Mouse (Mus musculus) stomach, postnatal 0 days (tissue): Measurements from ENCODE around the gene 1110017D15Rik. TPM values are rescaled to one million over a fixed set of nuclear protein-coding genes. Genes with fewer than 3 reads are reported as not detected.

ENCODE experiments used
- ATAC-seq: fragments of 200-750 bp; cut with Nextera tagmentation; 2 replicates; pipeline ENCODE4 v1.8.0; 2017; ENCODE audit not compliant: low FRiP score, low TSS enrichment
- DNase-seq: peaks from one replicate; pipeline ENCODE4 v3.0.0-alpha.2; 2016; ENCODE audit warnings: low spot score
- H3K27ac ChIP-seq: fragments of 300-500 bp; sonication (generic); replicated peaks from 2 replicates; pipeline ENCODE4 v1.5.1; 2014; ENCODE audit warnings: mild to moderate bottlenecking, control low read depth
- H3K27me3 ChIP-seq: fragments of 300-500 bp; sonication (generic); 2 replicates; pipeline ENCODE4 v1.6.1; 2014; ENCODE audit warnings: low read length; ENCODE audit not compliant: control insufficient read depth, insufficient read depth
- H3K36me3 ChIP-seq: fragments of 300-500 bp; sonication (generic); 2 replicates; pipeline ENCODE4 v1.6.1; 2014; ENCODE audit warnings: low read length, mixed read lengths; ENCODE audit not compliant: control insufficient read depth, insufficient read depth
- H3K4me1 ChIP-seq: fragments of 300-500 bp; sonication (generic); replicated peaks from 2 replicates; pipeline ENCODE4 v1.6.1; 2014; ENCODE audit warnings: antibody characterized with exemption; ENCODE audit not compliant: control insufficient read depth, insufficient read depth
- H3K4me2 ChIP-seq: fragments of 300-500 bp; sonication (generic); replicated peaks from 2 replicates; pipeline ENCODE4 v1.6.1; 2014; ENCODE audit warnings: low read depth, mild to moderate bottlenecking, control low read depth, moderate library complexity
- H3K4me3 ChIP-seq: fragments of 300-500 bp; sonication (generic); 2 replicates; pipeline ENCODE4 v1.5.1; 2014; ENCODE audit warnings: low read depth, low read length, control low read depth
- H3K9ac ChIP-seq: fragments of 300-500 bp; sonication (generic); 2 replicates; pipeline ENCODE4 v1.6.1; 2014; ENCODE audit warnings: mild to moderate bottlenecking, low read length, control low read depth, mixed read lengths
- H3K9me3 ChIP-seq: fragments of 300-500 bp; sonication (generic); 2 replicates; pipeline ENCODE4 v1.6.1; 2016; ENCODE audit warnings: low read length; ENCODE audit not compliant: control insufficient read depth
- CTCF ChIP-seq: IDR thresholded peaks from 2 replicates; pipeline ENCODE4 v1.5.1; 2016; ENCODE audit warnings: antibody characterized with exemption, low read depth, mild to moderate bottlenecking, moderate library complexity
- EP300 ChIP-seq: optimal IDR thresholded peaks from 2 replicates; pipeline ENCODE3; 2016; ENCODE audit warnings: antibody characterized with exemption
- WGBS: fragments of 180-500 bp; shearing (Covaris S2); extraction: QIAGEN DNeasy Blood & Tissue Kit; methylation state at CpG from one replicate; pipeline ENCODE4 v1.1.7; 2014; 5-methylcytosine and 5-hydroxymethylcytosine counted together
- polyA plus RNA-seq: library from polyadenylated mRNA; unstranded; fragments of >200 nt; fragmentation: Nextera tagmentation; extraction: Ambion mirVana; gene quantifications from 2 replicates; pipeline ENCODE4 v1.2.1, GENCODE M21; 2015

Gene 1110017D15Rik
- polyA plus RNA-seq, 1 experiment from 2014 or later, result 0.53 TPM

DNA sequence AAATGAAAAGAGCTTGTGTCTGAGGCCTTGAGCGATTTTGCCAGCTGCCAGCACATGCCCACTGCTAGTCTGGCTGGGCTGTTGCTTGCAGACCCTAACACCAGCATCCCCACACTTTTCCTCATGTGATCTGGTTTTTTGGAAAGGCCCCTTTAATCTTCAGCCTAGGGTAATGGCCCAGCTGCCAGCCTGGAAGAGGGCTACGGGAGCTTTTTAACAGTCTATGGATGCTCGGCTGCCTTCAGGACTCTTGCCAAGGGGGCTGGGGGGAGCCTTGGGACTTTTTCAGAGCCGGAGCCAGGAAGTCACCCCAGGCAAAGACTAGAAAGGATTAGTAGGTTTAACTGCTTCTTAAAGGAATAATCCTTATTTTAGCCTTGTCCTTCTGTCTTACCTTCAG is 3.8 kb downstream of the 1110017D15Rik start:
- H3K36me3 ChIP-seq, result no peaks in the 10 kb centered on the region
- 36% methylated on average over 4 of the region's 4 CpGs for WGBS
- no peak overlapping the region for H3K4me3 ChIP-seq
- no peak for ATAC-seq
- H3K27me3 ChIP-seq, result no peaks in the 10 kb centered on the region
- DNase-seq, result no peak
- H3K9me3 ChIP-seq, result no peaks in the 10 kb centered on the region
- no peak overlapping the region for H3K9ac ChIP-seq
- no peak overlapping the region for H3K27ac ChIP-seq
- no peaks in the 10 kb centered on the region for H3K4me1 ChIP-seq
- H3K4me2 ChIP-seq, result no peak overlapping the region
- TF ChIP-seq EP300 (no peak), CTCF (no peak)

DNA sequence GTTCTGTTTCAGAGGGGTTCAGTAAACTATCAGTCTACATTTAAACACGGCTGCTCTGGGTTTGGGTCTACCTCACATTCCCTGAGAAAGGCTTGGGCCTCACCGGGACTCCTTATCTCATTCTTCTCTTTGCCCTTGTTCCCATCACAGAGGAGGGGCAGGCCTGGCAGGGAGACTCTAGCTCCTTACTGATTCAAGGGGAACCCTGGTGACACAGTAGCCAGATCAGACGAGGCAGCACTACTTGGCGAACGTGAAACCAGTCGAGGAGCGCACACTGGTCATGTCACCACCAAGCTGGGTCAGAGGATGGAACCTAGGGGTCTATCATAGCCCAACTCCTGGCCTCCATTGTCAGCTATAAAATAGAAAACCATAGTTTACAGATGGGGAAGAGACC is 9.1 kb downstream of the 1110017D15Rik start:
- H3K36me3 ChIP-seq, result no peaks in the 10 kb centered on the region
- peaks cover 4% of the 10 kb centered on the region; the same call in 1 of the 2 replicates for H3K4me1 ChIP-seq
- ATAC-seq (no peak), DNase-seq (no peak)
- WGBS, result 63% methylated on average over 7 of the region's 7 CpGs
- TF ChIP-seq CTCF (no peak), EP300 (no peak)
- H3K27ac ChIP-seq, result no peak overlapping the region
- no peak overlapping the region for H3K4me3 ChIP-seq
- H3K27me3 ChIP-seq, result no peaks in the 10 kb centered on the region
- H3K9me3 ChIP-seq, result no peaks in the 10 kb centered on the region
- H3K9ac ChIP-seq, result no peak overlapping the region
- H3K4me2 ChIP-seq, result no peak overlapping the region

DNA sequence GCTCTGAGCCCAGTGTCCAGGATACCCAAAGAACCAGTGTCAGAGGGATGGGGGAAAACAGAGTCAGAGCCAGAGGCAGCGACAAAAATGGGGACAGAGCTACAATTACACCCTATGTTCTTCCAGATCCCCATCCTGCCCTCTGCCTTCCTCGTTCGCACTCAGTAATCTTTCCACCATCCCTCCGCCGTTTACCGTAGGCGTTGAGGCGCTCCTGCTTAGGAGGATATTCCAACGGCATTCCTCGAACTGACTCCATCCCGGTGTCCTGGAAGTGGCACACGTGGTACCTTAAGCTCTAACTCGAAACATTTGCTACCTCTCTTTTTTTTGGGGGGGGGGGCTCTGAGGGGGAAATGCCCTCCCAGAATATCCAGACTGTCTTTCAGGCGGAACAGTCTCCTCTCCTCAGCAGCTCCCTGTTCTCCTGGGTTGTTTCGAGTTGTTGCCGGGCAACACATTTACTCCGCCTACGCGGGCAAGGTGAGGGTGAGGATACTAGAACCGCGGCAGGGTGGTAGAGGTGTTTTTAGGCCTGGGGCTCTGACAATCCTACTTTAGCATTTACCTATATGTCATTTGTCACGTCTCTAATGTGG is 9.7 kb downstream of the 1110017D15Rik start:
- peak; percentile 37 for DNase-seq
- Histone ChIP-seq H3K4me3 (peak overlapping the region; percentile 47), H3K4me1 (peaks cover 4% of the 10 kb centered on the region; the same call in 1 of the 2 replicates), H3K27ac (0 out of 2 replicates have a peak overlapping the region, but pooled peaks have one; percentile 18), H3K27me3 (no peaks in the 10 kb centered on the region), H3K9ac (peak overlapping the region; percentile 45), H3K9me3 (no peaks in the 10 kb centered on the region), H3K36me3 (no peaks in the 10 kb centered on the region), H3K4me2 (peak overlapping the region; percentile 87)
- no peak for ATAC-seq
- no peak for TF ChIP-seq EP300
- no peak for TF ChIP-seq CTCF
- WGBS, result 7% methylated on average over 22 of the region's 22 CpGs

DNA sequence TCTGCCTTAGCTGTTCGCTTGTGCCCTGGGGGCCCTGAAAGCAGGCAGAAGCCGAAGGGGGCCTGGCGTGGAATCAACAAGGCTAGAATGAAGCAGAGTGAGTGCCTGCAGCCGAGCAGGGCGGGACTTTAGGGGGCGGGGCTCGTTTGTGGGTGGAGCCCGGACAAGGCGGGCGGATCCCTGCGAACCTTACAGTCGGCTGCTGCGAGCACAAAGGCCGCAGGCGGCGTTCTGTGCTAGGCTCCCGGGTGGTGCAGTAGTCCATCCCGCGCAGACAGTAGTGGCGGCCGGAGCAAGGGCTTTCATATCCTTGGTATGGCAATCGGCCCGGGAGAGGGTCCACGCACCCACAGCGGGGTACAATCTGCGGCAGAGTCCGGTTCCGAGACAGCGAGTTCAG is 10.2 kb downstream of the 1110017D15Rik start:
- TF ChIP-seq CTCF (peak; percentile 44; the same call in 1 of the 2 replicates), EP300 (no peak)
- Histone ChIP-seq H3K4me2 (peak overlapping the region; percentile 87), H3K36me3 (no peaks in the 10 kb centered on the region), H3K9me3 (no peaks in the 10 kb centered on the region), H3K4me3 (peak overlapping the region; percentile 47), H3K27me3 (no peaks in the 10 kb centered on the region), H3K9ac (peak overlapping the region; percentile 45), H3K4me1 (peaks cover 6% of the 10 kb centered on the region; the same call in 1 of the 2 replicates), H3K27ac (0 out of 2 replicates have a peak overlapping the region, but pooled peaks have one; percentile 18)
- DNase-seq, result peak; percentile 90
- WGBS, result under 1% methylated on average over 29 of the region's 29 CpGs
- ATAC-seq, result peak; percentile 67

DNA sequence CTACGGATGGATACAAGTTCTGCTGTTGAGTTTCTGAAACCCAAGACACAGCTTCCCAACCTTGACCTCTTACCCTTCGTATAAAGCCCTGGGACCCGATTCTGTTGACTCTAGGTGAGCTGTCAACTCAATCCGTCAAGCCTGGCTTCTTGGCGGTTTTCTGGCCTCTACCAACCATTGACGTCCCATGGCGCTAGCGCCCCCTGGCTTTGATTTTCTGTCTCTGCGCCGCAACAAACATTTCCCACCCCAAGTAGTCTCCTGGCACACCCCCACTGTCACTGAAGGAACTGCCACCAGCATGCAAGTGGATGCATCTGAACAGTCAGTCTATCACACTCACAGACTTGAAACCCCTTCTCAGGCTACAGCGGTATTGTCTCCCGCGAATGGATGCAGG is 11.0 kb downstream of the 1110017D15Rik start:
- Histone ChIP-seq H3K36me3 (no peaks in the 10 kb centered on the region), H3K27ac (no peak overlapping the region), H3K4me2 (peak overlapping the region; percentile 87; the same call in 1 of the 2 replicates), H3K4me1 (peaks cover 6% of the 10 kb centered on the region; the same call in 1 of the 2 replicates), H3K9me3 (no peaks in the 10 kb centered on the region), H3K9ac (no peak overlapping the region), H3K4me3 (no peak overlapping the region), H3K27me3 (no peaks in the 10 kb centered on the region)
- WGBS, result 16% methylated on average over 13 of the region's 13 CpGs
- no peak for TF ChIP-seq EP300
- TF ChIP-seq CTCF, result peak; percentile 77
- no peak for ATAC-seq
- DNase-seq, result peak; percentile 69

DNA sequence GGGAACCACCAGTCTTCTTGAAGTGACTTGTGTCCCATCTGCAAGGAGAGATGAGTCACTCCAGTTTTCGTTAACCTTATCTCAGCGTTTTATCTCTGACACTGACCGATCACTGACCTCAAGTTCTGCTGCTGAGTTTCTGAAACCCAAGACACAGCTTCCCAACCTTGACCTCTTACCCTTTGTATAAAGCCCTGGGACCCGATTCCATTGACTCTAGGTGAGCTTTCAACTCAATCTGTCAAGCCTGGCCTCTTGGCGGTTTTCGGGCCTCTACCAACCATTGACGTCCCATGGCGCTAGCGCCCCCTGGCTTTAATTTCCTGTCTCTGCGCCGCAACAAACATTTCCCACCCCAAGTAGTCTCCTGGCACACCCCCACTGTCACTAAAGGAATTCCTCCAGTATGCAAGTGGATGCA is 12.0 kb downstream of the 1110017D15Rik start:
- no peak overlapping the region for H3K4me3 ChIP-seq
- peak; percentile 59 for TF ChIP-seq CTCF
- no peak for TF ChIP-seq EP300
- no peaks in the 10 kb centered on the region for H3K27me3 ChIP-seq

More for the DNA sequence above, 12.0 kb downstream of the 1110017D15Rik start:
- H3K4me2 ChIP-seq, result no peak overlapping the region
- DNase-seq, result no peak
- no peaks in the 10 kb centered on the region for H3K9me3 ChIP-seq
- no peak overlapping the region for H3K9ac ChIP-seq
- H3K4me1 ChIP-seq, result peaks cover 6% of the 10 kb centered on the region; the same call in 1 of the 2 replicates
- no peak overlapping the region for H3K27ac ChIP-seq
- no peaks in the 10 kb centered on the region for H3K36me3 ChIP-seq
- ATAC-seq, result no peak
- 58% methylated on average over 11 of the region's 11 CpGs for WGBS
